Mouse (Mus musculus) heart, postnatal 0 days (tissue): ENCODE results near the gene Lmx1a.

Experiments
- CTCF ChIP-seq: IDR thresholded peaks from 2 replicates; pipeline ENCODE4 v1.5.1; 2016; ENCODE audit warnings: antibody characterized with exemption, control low read depth, low read depth
- EP300 ChIP-seq: IDR thresholded peaks from 2 replicates; pipeline ENCODE4 v1.6.1; 2016; ENCODE audit warnings: antibody characterized with exemption, low read depth

DNA sequence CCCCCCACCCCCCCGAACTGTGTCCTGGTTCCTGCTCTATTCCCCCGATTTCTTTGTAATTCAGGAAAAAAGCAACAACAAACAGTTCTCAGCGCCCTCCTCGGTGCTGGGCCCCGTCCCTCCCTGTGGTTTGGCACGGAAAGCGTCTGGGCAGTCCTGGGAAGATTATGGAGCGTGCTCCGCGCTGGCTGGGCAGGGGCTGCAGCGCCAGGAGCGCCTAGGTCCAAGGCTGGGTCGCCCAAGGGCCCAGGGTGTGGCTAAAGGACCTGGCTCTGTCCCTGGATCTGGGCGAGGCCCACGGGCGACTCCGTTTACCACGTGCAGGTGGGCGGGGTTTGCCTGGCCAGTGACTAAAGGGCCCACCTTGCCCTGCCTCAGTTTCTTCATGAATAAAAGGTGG, 27.9 kb upstream of the Lmx1a start:
- TF ChIP-seq CTCF (no peak), EP300 (no peak)
